Mouse (Mus musculus): ENCODE measurements around the gene Vmn1r107. TPM values are rescaled to one million over a fixed set of nuclear protein-coding genes. Genes with fewer than 3 reads are reported as not detected.
"Not testable (repeated sequence)": the region's sequence is repeated elsewhere in the genome, so short reads cannot be mapped to it uniquely, and the experiment has no call there.

The Vmn1r107 gene
- total RNA-seq (2021) = not detected
- long read RNA-seq, experiment 1 = 0 reads
- long read RNA-seq, experiment 2 = 0 reads

GRCm38 (mm10) chr7:20668618-20669017, at the start of gene Vmn1r107:
Gene Vmn1r107, plus strand, starts transcription at chr7:20668918.
- not testable (repeated sequence) for DNase-seq

GRCm38 (mm10) chr7:20703116-20703515, 34.4 kb downstream of the Vmn1r107 start, which contains the start of gene Vmn1r111:
Gene Vmn1r111, minus strand, starts transcription at chr7:20703216.
- not testable (repeated sequence) for DNase-seq

Other genes with a start within 250 kb of the Vmn1r107 start
- not detected for gene Vmn1r101, start 226.3 kb upstream of the Vmn1r107 start, total RNA-seq (2021)
- gene Gm10670, start 194.0 kb upstream of the Vmn1r107 start, total RNA-seq (2021) = not detected
- gene Vmn1r103, start 158.4 kb upstream of the Vmn1r107 start, total RNA-seq (2021) = not detected
- not detected for gene Vmn1r104, start 135.1 kb upstream of the Vmn1r107 start, total RNA-seq (2021)
- gene Gm5726, start 123.2 kb upstream of the Vmn1r107 start, total RNA-seq (2021) = not detected
- gene Gm4141, start 92.7 kb upstream of the Vmn1r107 start, total RNA-seq (2021) = not detected
- gene Gm4513, start 69.9 kb upstream of the Vmn1r107 start, total RNA-seq (2021) = not detected
- not detected for gene Vmn1r111, start 34.3 kb downstream of the Vmn1r107 start, total RNA-seq (2021)
- not detected for gene Gm10668, start 61.7 kb downstream of the Vmn1r107 start, total RNA-seq (2021)
- not detected for gene Vmn1r112, start 102.3 kb downstream of the Vmn1r107 start, total RNA-seq (2021)
- not detected for gene Vmn1r113, start 118.4 kb downstream of the Vmn1r107 start, total RNA-seq (2021)
- gene Vmn1r114, start 143.3 kb downstream of the Vmn1r107 start, total RNA-seq (2021) = not detected
- gene Vmn1r115, start 176.1 kb downstream of the Vmn1r107 start, total RNA-seq (2021) = not detected
- gene Vmn1r116, start 203.3 kb downstream of the Vmn1r107 start, total RNA-seq (2021) = not detected
- gene Vmn1r117, start 215.2 kb downstream of the Vmn1r107 start, total RNA-seq (2021) = not detected
- gene Vmn1r118, start 243.4 kb downstream of the Vmn1r107 start, total RNA-seq (2021) = not detected